Mouse (Mus musculus) bone marrow macrophage, adult 2 months (primary cell): ENCODE data around the gene Sh2d1a.

Experiments
- CTCF ChIP-seq: IDR thresholded peaks from 2 replicates; pipeline ENCODE4 v1.5.1; 2012; ENCODE audit warnings: low read depth, mild to moderate bottlenecking, low read length, moderate library complexity
- POLR2A ChIP-seq: IDR thresholded peaks from 2 replicates; pipeline ENCODE4 v1.6.1; 2012; ENCODE audit warnings: mild to moderate bottlenecking, low read depth, low read length, borderline replicate concordance

DNA sequence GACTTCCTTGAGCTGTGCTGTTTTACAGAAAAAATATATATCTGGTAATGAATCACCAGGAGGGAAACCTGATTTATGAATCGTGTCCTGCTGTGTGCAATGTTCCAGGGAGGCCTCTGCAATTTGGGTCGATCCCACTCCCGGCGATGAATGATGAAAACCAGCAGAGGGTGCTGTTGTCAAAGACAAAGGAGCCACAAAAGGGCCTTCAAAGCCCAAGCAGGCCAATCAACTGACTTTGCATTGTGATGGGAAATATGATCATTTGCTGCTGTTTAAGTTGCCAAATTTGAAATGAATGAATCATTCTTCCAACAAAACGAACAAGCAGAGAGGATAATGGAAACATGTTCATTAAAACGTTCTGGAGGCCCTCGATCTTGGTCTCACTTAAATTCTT, 55.0 kb downstream of the Sh2d1a start:
- TF ChIP-seq POLR2A (no peak), CTCF (no peak)
